Mouse (Mus musculus) small intestine, adult 2 months (tissue): Measurements from ENCODE around the gene Gmfb.

ENCODE experiments used
- CTCF ChIP-seq: fragments of 200-500 bp; IDR thresholded peaks from 2 replicates; pipeline ENCODE4 v1.5.1; 2012; ENCODE audit warnings: low read depth, mild to moderate bottlenecking, control low read depth, inconsistent platforms, low read length, moderate library complexity, mixed read lengths; ENCODE audit not compliant: insufficient replicate concordance, insufficient read length; ENCODE audit errors: extremely low read depth
- POLR2A ChIP-seq: fragments of 200-500 bp; IDR thresholded peaks from 2 replicates; pipeline ENCODE4 v1.6.1; 2012; ENCODE audit warnings: low read depth, mild to moderate bottlenecking, control low read depth, inconsistent platforms, low read length, moderate library complexity

DNA sequence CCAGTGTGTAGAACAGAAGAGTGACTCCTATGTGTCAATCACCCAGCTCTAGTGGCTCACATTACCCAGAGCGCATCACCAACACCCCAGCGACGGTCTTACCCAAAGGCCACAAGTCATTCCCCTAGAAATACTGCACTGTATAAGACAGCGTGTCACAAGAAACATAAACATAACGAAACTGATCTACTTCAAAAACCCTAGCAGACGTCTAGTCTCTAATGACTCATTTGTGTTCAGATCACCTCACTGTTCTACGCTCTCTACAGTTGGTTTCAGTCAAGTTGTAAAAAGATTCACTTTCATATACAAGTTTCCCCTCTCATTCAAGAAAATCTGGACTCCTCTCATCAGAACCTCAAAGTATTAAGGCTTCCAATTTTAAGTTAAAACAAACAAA lies 3.3 kb downstream of the Gmfb start:
- TF ChIP-seq CTCF, result no peak
- TF ChIP-seq POLR2A, result no peak
